Mouse (Mus musculus): ENCODE measurements around the gene Thtpa. TPM values are rescaled to one million over a fixed set of nuclear protein-coding genes. Genes with fewer than 3 reads are reported as not detected.

Gene Thtpa
- polyA plus RNA-seq, 1 experiment, result 10.8 TPM

- H3K4me2 ChIP-seq (ENCODE audit: low read depth), result no peak overlapping the region
- H3K27me3 ChIP-seq (ENCODE audit: control insufficient read depth, insufficient read depth, insufficient read length), result peaks cover 28% of the 10 kb centered on the region
- H3K4me3 ChIP-seq, result no peak overlapping the region
- no peak for TF ChIP-seq E2F4 (IDR thresholded peaks at IDR 0.05; ENCODE audit: insufficient read depth)
- no peak overlapping the region for H3ac ChIP-seq (ENCODE audit: control insufficient read depth, insufficient read length)
- no peaks in the 10 kb centered on the region for H3K79me2 ChIP-seq (ENCODE audit: control insufficient read depth, insufficient read depth)
- H3K36me3 ChIP-seq (ENCODE audit: control insufficient read depth, insufficient read depth), result no peaks in the 10 kb centered on the region
Observed at GRCm38 (mm10) chr14:55148363-55148915, 53.9 kb downstream of the Thtpa start.

Other genes starting within 250 kb of the Thtpa start
- 2.5 TPM for gene Homez, start 223.8 kb upstream of the Thtpa start, polyA plus RNA-seq (2012; fragmentation: generic; extraction: Trizol)
- gene Ppp1r3e, start 217.2 kb upstream of the Thtpa start, polyA plus RNA-seq (2012; fragmentation: generic; extraction: Trizol), result 0.71 TPM
- gene Bcl2l2, start 211.4 kb upstream of the Thtpa start, polyA plus RNA-seq (2012; fragmentation: generic; extraction: Trizol), result 20.5 TPM
- 0.47 TPM for gene Gm20521, start 211.3 kb upstream of the Thtpa start, polyA plus RNA-seq (2012; fragmentation: generic; extraction: Trizol)
- gene Pabpn1, start 202.3 kb upstream of the Thtpa start, polyA plus RNA-seq (2012; fragmentation: generic; extraction: Trizol), result 70.6 TPM
- gene Slc22a17, start 181.7 kb upstream of the Thtpa start, polyA plus RNA-seq (2012; fragmentation: generic; extraction: Trizol), result 0.92 TPM
- 0.95 TPM for gene Efs, start 168.7 kb upstream of the Thtpa start, polyA plus RNA-seq (2012; fragmentation: generic; extraction: Trizol)
- 0.05 TPM for gene Il25, start 162.1 kb upstream of the Thtpa start, polyA plus RNA-seq (2012; fragmentation: generic; extraction: Trizol)
- not detected for gene Cmtm5, start 158.5 kb upstream of the Thtpa start, polyA plus RNA-seq (2012; fragmentation: generic; extraction: Trizol)
- 15.0 TPM for gene Myh6, start 127.9 kb upstream of the Thtpa start, polyA plus RNA-seq (2012; fragmentation: generic; extraction: Trizol)
- gene Gm17428, start 117.9 kb upstream of the Thtpa start, polyA plus RNA-seq (2012; fragmentation: generic; extraction: Trizol), result not detected
- 56.5 TPM for gene Myh7, start 100.2 kb upstream of the Thtpa start, polyA plus RNA-seq (2012; fragmentation: generic; extraction: Trizol)
- 39.4 TPM for gene Ngdn, start 79.3 kb upstream of the Thtpa start, polyA plus RNA-seq (2012; fragmentation: generic; extraction: Trizol)
- gene Zfhx2, start 2.5 kb upstream of the Thtpa start, polyA plus RNA-seq (2012; fragmentation: generic; extraction: Trizol), result 0.98 TPM
- 6.5 TPM for gene Ap1g2, start 11.8 kb downstream of the Thtpa start, polyA plus RNA-seq (2012; fragmentation: generic; extraction: Trizol)
- gene Jph4, start 22.2 kb downstream of the Thtpa start, polyA plus RNA-seq (2012; fragmentation: generic; extraction: Trizol), result not detected
- not detected for gene Dhrs2, start 127.2 kb downstream of the Thtpa start, polyA plus RNA-seq (2012; fragmentation: generic; extraction: Trizol)

All from myocyte (in vitro differentiated cells).